Mouse (Mus musculus) forebrain, postnatal 0 days (tissue): ENCODE measurements around the gene Rpp38. TPM values are rescaled to one million over a fixed set of nuclear protein-coding genes. Genes with fewer than 3 reads are reported as not detected.

Experiments
- ATAC-seq: fragments of 200-750 bp; cut with Nextera tagmentation; 2 replicates; pipeline ENCODE4 v1.8.0; 2017; ENCODE audit warnings: mild to moderate bottlenecking, moderate library complexity
- DNase-seq: peaks from one replicate; pipeline ENCODE4 v3.0.0-alpha.2; 2015
- H3K27ac ChIP-seq: fragments of 300-500 bp; sonication (generic); 2 replicates; pipeline ENCODE4 v1.5.1; 2014; ENCODE audit warnings: low read depth, mild to moderate bottlenecking, antibody characterized with exemption, low read length, moderate library complexity, mixed read lengths
- H3K27me3 ChIP-seq: fragments of 300-500 bp; sonication (generic); 2 replicates; pipeline ENCODE4 v1.6.1; 2014; ENCODE audit warnings: mild to moderate bottlenecking, low read length, mixed read lengths; ENCODE audit not compliant: insufficient read depth
- H3K36me3 ChIP-seq: fragments of 300-500 bp; sonication (generic); 2 replicates; pipeline ENCODE4 v1.6.1; 2014; ENCODE audit warnings: mild to moderate bottlenecking, moderate library complexity; ENCODE audit not compliant: insufficient read depth
- H3K4me1 ChIP-seq: fragments of 300-500 bp; sonication (generic); 2 replicates; pipeline ENCODE4 v1.6.1; 2014; ENCODE audit warnings: antibody characterized with exemption; ENCODE audit not compliant: insufficient read depth
- H3K4me2 ChIP-seq: fragments of 300-500 bp; sonication (generic); 2 replicates; pipeline ENCODE4 v1.6.1; 2014; ENCODE audit warnings: low read depth, mild to moderate bottlenecking, moderate library complexity
- H3K4me3 ChIP-seq: fragments of 300-500 bp; sonication (generic); 2 replicates; pipeline ENCODE4 v1.5.1; 2014; ENCODE audit warnings: low read depth, low read length, mixed read lengths
- H3K9ac ChIP-seq: fragments of 300-500 bp; sonication (generic); 2 replicates; pipeline ENCODE4 v1.6.1; 2014; ENCODE audit warnings: mild to moderate bottlenecking
- H3K9me3 ChIP-seq: fragments of 300-500 bp; sonication (generic); 2 replicates; pipeline ENCODE4 v1.6.1; 2016; ENCODE audit warnings: low read length
- CTCF ChIP-seq: sonication (generic); IDR thresholded peaks from 2 replicates; pipeline ENCODE4 v1.5.1; 2016; ENCODE audit warnings: antibody characterized with exemption, control low read depth, low read depth
- WGBS: fragments of 180-500 bp; shearing (Covaris S2); extraction: QIAGEN DNeasy Blood & Tissue Kit; methylation state at CpG from one replicate; pipeline ENCODE4 v1.1.7; 2014; 5-methylcytosine and 5-hydroxymethylcytosine counted together
- polyA plus RNA-seq: library from polyadenylated mRNA; unstranded; fragments of >200 nt; fragmentation: Nextera tagmentation; extraction: Ambion mirVana; gene quantifications from 2 replicates; pipeline ENCODE4 v1.2.1, GENCODE M21; 2015
- total RNA-seq: library from RNA; depleted of rRNA; stranded (reverse); fragments of >200 nt; gene quantifications from 2 replicates; pipeline ENCODE4 v1.2.3, GENCODE M21; 2014

Gene Rpp38
- total and polyA plus RNA-seq, 2 experiments from 2014 or later = 9.4 to 11.8 TPM

- Histone ChIP-seq H3K4me1 (peaks cover 14% of the 10 kb centered on the region), H3K9ac (no peak overlapping the region), H3K27me3 (no peaks in the 10 kb centered on the region), H3K9me3 (no peaks in the 10 kb centered on the region), H3K4me2 (no peak overlapping the region), H3K4me3 (no peak overlapping the region), H3K36me3 (no peaks in the 10 kb centered on the region), H3K27ac (no peak overlapping the region)
- no peak for TF ChIP-seq CTCF
- DNase-seq (no peak), ATAC-seq (no peak)
- 79% methylated on average over 2 of the region's 2 CpGs for WGBS
Measured at GRCm38 (mm10) chr2:3286243-3286642, 46.2 kb downstream of the Rpp38 start.

DNA sequence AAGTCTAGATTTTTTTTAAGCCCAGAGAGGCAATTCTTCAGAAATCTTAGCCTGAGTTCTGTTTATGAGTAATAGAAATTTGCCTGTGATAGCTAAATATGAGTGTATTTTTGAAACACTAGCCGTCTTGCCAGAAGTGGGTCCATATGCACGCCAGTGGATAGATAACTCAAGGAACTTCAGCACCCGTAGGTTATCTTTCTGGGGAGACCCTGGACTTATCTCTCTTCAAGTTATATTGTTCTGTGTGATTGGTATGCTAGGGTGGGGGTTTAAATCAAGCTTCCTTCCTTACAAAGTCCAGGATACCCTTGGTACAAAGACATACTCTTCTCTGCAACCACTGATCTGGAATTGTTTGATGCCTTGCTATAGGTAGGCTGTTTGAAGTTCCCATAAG is 46.7 kb downstream of the Rpp38 start:
- DNase-seq (no peak), ATAC-seq (no peak)
- Histone ChIP-seq H3K4me2 (peak overlapping the region; percentile 68), H3K36me3 (no peaks in the 10 kb centered on the region), H3K27ac (no peak overlapping the region), H3K4me3 (peak overlapping the region; percentile 92), H3K27me3 (no peaks in the 10 kb centered on the region), H3K4me1 (peaks cover 14% of the 10 kb centered on the region), H3K9me3 (no peaks in the 10 kb centered on the region), H3K9ac (no peak overlapping the region)
- 74% methylated on average over 3 of the region's 3 CpGs for WGBS
- no peak for TF ChIP-seq CTCF

GRCm38 (mm10) chr2:3285181-3285530 is 47.3 kb downstream of the Rpp38 start:
- Histone ChIP-seq H3K4me2 (peak overlapping the region; percentile 68), H3K9ac (peak overlapping the region; percentile 94), H3K27ac (peak overlapping the region; percentile 98), H3K27me3 (no peaks in the 10 kb centered on the region), H3K9me3 (no peaks in the 10 kb centered on the region), H3K36me3 (no peaks in the 10 kb centered on the region), H3K4me3 (peak overlapping the region; percentile 92), H3K4me1 (peaks cover 14% of the 10 kb centered on the region)
- 0% methylated on average over 6 of the region's 6 CpGs for WGBS
- ATAC-seq (no peak), DNase-seq (no peak)
- TF ChIP-seq CTCF = no peak

GRCm38 (mm10) chr2:3284473-3285180 is 47.8 kb downstream of the Rpp38 start:
- peak overlapping the region; percentile 98 for H3K27ac ChIP-seq
- DNase-seq = no peak
- no peaks in the 10 kb centered on the region for H3K36me3 ChIP-seq
- H3K4me1 ChIP-seq = peaks cover 14% of the 10 kb centered on the region
- no peak; the same call in 1 of the 2 replicates for TF ChIP-seq CTCF
- H3K4me3 ChIP-seq = peak overlapping the region; percentile 92
- peak overlapping the region; percentile 94 for H3K9ac ChIP-seq
- H3K27me3 ChIP-seq = no peaks in the 10 kb centered on the region
- peak overlapping the region; percentile 68 for H3K4me2 ChIP-seq
- H3K9me3 ChIP-seq = no peaks in the 10 kb centered on the region
- ATAC-seq = peak; percentile 5
- under 1% methylated on average over 60 of the region's 60 CpGs for WGBS

- peak; percentile 95 for ATAC-seq
- WGBS = under 1% methylated on average over 86 of the region's 88 CpGs
Measured at GRCm38 (mm10) chr2:3283602-3284472, 48.6 kb downstream of the Rpp38 start, which contains the start of gene Nmt2. Gene Nmt2, plus strand, starts transcription at chr2:3284212.

GRCm38 (mm10) chr2:3282866-3283601 is 49.4 kb downstream of the Rpp38 start:
- WGBS = 9% methylated on average over 12 of the region's 12 CpGs
- no peak for TF ChIP-seq CTCF
- Histone ChIP-seq H3K36me3 (no peaks in the 10 kb centered on the region), H3K27me3 (no peaks in the 10 kb centered on the region), H3K4me3 (peak overlapping the region; percentile 92), H3K9me3 (no peaks in the 10 kb centered on the region), H3K27ac (peak overlapping the region; percentile 98), H3K9ac (peak overlapping the region; percentile 76), H3K4me1 (peaks cover 14% of the 10 kb centered on the region), H3K4me2 (peak overlapping the region; percentile 68)
- peak; percentile 5 for DNase-seq
- ATAC-seq = peak; percentile 8

More at GRCm38 (mm10) chr2:3283602-3284472, 48.6 kb downstream of the Rpp38 start, which contains the start of gene Nmt2:
- H3K36me3 ChIP-seq = no peaks in the 10 kb centered on the region
- H3K27me3 ChIP-seq = no peaks in the 10 kb centered on the region
- H3K9me3 ChIP-seq = no peaks in the 10 kb centered on the region
- peak within 1 kb of the TSS; percentile 92 for H3K4me3 ChIP-seq
- peak within 1 kb of the TSS; percentile 68 for H3K4me2 ChIP-seq
- peak within 1 kb of the TSS; percentile 98 for H3K27ac ChIP-seq
- peak; percentile 100 for DNase-seq
- H3K4me1 ChIP-seq = peaks cover 14% of the 10 kb centered on the region
- peak; percentile 38; the same call in 1 of the 2 replicates for TF ChIP-seq CTCF
- peak within 1 kb of the TSS; percentile 94 for H3K9ac ChIP-seq
